Mouse (Mus musculus): Measurements from ENCODE around the gene Pycr1.

The Pycr1 gene

GRCm38 (mm10) chr11:120606764-120607163, 36.8 kb downstream of the Pycr1 start:
- DNase-seq (ENCODE audit: low spot score) = no peak

DNA sequence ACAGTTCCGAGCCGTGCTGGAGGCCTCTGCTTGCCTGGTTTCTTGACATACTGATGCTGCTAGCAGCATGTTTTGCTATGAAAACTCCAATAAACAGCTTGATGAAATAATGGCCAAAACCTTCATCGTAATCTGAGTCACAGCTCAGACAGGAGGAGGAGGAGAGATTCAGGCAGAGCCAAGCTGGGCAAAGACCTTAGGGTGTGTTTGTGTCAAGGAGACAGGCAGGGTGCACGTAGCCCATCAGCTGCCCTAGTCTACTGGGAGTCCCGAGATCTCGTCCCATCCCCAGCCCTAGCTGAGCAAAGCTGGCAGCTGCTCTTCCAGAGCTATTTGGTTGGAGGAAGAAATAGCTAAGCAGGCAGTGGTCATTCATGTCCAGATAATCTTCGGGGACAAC, 37.9 kb downstream of the Pycr1 start:
- DNase-seq (ENCODE audit: low spot score) = no peak

DNA sequence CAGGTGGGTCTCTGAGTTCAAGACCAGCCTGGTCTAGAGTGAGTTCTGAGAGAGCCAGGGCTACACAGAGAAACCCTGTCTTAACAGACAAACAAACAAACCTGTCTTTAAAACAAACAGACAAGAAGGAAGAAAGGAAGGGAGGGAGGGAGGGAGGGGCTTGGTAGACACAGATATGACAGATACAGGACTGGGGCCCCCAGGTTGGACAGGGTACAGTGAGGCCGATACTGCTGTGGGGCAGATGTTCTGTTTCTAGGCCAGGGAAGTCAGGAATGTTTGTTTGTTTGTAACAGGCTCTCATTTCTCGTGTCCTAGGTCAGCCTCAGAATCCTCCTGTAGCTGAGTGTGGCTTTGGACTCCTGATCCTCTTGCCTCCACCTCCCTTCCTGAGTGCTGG, 40.0 kb downstream of the Pycr1 start:
- DNase-seq (ENCODE audit: low spot score) = no peak

DNA sequence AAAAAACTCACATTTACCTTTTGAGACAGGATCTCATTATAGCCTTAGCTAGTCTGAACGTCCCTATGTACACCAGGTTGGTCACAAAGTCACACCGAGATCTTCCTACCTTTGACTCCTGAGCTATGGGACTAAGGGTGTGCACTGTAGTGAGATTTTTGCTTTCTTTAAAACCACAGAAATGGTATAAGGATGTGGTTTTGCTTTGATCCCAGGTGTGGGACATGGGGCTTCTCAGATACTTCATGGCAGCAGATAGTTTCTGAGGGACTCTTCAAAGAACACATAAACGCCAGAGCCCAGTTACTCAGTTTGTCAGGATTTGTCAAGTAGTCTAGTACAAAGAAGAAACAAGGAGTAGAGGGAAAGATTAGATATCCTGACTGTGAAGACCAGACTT, 42.9 kb downstream of the Pycr1 start:
- DNase-seq (ENCODE audit: low spot score) = no peak

- DNase-seq (ENCODE audit: low spot score) = no peak
Measured at GRCm38 (mm10) chr11:120598990-120599549, 44.5 kb downstream of the Pycr1 start.

DNA sequence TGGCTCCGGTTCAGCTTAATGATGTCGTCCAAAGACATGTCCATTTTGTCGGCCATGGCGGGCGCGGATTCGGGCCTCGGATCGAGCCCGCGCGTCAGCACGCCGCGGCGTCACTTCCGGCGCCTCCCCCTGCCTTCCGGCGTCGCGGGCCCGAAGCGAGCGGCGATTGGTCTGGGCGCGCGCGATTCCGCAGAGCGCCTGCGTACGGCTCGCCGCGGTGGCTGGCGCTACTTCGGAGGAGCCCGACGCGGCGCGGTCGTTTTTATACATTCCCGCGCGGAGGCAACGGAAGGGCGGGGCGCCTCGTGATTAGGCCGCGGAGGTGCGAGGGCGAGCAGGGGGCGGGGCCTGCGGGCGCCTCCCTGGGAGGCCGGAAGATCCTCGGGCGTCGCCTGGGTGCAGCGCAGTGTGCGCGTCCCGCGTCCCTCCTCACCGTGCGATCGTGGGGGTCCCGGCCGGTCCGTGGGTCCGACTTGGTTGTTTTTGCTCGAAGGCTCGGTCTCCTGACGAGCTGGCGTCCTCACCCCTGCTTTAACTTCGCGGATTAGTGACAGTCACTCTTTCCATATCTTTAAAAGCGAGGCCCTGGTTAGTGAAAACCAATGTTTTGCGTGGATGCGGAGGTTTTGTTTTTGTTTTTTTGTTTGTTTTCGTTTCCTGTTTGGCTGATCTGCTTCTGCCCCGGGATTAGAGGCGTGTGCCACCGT, 45.1 kb downstream of the Pycr1 start, which contains the start of the genes Alyref and Anapc11:
TSS of gene Alyref (minus strand) at position 83 of the 707 bp plus-strand sequence.
TSS of gene Anapc11 (plus strand) at position 139 of the 707 bp plus-strand sequence.
- peak; percentile 95 for DNase-seq (ENCODE audit: low spot score)

DNA sequence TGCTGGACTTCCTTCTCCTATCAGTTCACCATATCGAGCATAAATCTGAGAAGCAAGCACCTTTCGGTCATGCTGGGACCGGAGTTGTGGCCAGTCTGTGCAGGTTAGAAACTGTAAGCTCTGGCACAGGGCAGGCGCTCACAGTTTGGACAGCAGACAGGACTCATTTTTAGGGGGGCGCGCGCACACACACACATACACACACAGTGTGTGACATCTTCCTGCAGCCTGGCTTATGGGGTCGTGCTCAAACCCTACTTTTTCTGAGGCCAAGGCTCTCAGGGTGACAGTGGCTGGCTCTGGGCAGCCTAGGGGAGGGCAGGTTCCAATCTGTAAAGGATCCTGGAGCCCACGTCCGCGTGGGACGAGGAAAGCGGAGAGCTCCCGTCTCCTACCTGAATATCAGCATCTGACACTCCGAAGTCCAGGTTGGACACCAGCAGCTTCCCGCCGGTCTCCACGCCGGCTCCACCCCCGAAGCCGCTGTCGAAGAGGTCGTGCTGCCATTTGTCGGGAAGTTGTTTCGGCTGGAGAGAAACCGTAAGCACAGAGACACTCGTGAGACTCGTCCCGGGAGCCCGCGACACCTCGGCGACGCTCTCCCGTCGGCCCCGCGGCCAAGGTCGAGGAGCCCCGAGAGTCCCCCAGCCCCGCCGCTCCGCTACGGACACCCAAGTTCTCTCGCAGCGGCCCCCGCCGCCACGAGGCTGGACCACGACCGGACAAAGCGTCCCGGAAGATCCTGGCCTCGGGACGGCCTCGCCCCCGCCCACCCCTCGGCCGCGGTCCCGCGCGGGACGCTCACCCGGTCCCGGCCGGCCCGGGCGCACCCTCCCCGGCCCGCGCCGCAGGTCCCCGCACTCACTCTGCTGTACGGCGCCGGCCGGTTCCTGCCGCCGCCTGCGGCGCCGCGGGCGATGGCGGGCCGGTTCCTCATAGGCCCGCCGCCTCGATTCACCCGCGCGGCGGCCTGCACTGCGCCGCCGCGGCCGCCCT, 46.0 kb downstream of the Pycr1 start:
- DNase-seq (ENCODE audit: low spot score) = peak; percentile 58

DNA sequence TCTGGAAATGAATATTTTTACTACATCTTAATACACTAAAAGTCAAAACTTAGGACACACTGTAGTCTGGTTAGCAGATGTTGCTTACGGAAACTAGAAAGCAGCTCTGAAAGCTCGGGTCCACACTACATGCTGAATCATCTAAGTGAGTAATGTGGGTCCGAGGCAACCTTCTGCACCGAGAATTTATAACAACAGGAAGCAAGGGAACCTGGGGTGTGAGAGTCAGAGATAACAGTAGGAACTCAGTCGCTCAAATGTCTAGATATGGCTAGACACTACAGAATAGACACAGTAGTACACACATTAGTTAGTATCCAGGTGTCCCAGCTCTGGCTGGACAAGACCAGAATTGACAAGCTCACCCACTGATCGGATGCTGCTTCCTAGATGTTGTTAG, 55.0 kb downstream of the Pycr1 start:
- no peak for DNase-seq (ENCODE audit: low spot score)

Measured in testis, postnatal 10 days (tissue).